Mouse (Mus musculus) stomach, postnatal 0 days (tissue): ENCODE data around the gene Arl2bp.

Experiments
- CTCF ChIP-seq: IDR thresholded peaks from 2 replicates; pipeline ENCODE4 v1.5.1; 2016; ENCODE audit warnings: antibody characterized with exemption, low read depth, mild to moderate bottlenecking, moderate library complexity
- EP300 ChIP-seq: optimal IDR thresholded peaks from 2 replicates; pipeline ENCODE3; 2016; ENCODE audit warnings: antibody characterized with exemption

DNA sequence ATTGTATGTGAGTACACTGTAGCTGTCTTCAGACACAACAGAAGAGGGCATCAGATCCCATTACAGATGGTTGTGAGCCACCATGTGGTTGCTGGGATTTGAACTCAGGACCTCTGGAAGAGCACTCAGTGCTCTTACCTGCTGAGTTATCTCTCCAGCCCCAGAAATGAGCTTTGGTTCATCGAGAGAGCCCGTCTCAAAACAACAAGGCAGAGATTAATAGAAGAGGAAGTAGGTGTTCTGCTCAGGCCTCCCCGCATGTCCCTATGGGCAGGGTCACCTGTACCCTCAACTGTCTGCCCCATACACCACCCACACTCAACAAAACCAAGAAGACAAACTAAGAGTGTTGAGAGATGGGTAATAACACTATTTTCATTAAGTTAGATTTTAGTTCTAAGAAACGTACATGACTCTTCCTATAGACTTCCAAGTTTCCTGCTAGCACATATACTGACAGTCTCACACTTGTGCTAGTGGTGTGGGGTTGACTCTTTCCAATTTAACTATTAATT is 34.1 kb downstream of the Arl2bp start:
- TF ChIP-seq CTCF = no peak
- no peak for TF ChIP-seq EP300
